Mouse (Mus musculus): ENCODE results near the gene Nom1.

DNA sequence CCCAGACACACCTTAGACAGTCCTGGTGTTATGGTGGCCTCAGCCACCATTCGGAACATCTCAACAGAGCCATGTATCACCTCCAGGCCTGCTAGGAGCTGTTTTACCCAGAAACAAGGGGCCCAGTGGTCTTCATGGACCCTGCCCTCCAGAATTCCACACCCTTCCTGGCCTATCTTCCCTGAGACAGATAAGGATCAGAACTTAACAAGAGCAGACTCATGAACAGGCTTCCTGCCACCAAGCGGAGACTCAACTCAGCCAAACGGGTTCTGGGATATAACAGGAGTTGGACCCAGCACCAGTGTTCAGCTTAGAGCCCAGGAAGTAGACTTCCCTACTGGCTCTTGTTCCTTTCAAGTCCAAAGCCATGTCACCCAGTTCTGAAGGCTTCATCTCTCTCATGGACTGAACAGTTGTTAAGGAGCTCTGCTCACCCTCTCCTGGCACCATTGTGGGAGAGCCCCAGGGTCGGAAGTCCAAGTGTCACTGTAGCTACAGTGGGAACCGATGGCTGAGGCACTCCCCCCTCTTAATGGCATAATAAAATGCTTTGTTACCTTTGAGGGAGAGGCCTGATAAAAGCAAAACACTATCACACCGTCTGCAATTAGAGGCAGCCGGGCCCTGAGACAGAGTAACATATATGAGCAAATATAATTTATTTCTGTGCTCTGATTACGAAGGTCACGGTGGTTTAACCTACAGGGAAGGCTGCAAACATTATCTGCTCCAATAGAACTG is 28.7 kb downstream of the Nom1 start:
- TF ChIP-seq ZNF384 (IDR thresholded peaks at IDR 0.05; ENCODE audit: low read depth, low read length) (no peak), EP300 (IDR thresholded peaks at IDR 0.05; ENCODE audit: low read depth in 1 of 2, low read length in 2 of 2) (no peak), ZMIZ1 (IDR thresholded peaks at IDR 0.05; ENCODE audit: low read depth, low read length) (no peak), CHD2 (IDR thresholded peaks at IDR 0.05; ENCODE audit: low read length) (no peak)
